Mouse (Mus musculus): ENCODE measurements around the gene Gm11634. TPM values are rescaled to one million over a fixed set of nuclear protein-coding genes. Genes with fewer than 3 reads are reported as not detected.

Gm11634 gene
- total and polyA plus RNA-seq, 3 experiments: not detected

DNA sequence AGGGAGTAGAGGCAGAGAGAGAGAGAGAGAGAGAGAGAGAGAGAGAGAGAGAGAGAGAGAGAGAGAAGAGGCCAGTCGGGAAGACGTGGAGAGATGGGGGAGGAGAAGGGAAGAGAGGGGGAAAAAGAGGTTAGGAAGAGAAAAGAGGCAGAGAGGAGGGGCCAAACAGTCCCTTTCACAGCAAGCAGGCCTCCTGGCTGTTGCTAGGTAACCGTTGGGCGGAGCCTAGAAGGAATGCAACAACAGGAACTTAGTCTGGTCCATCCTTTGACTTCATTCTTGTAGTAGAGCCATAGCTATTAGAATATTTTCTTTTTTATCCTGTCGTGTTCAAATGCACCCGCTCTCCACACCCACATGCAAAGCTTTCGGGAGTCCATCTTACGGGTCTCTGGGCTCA is 18.8 kb upstream of the Gm11634 start:
- TF ChIP-seq MAX (IDR thresholded peaks at IDR 0.05; ENCODE audit: low read length) (no peak), POLR2AphosphoS2 (IDR thresholded peaks at IDR 0.05; ENCODE audit: low read length) (no peak), MEF2A (IDR thresholded peaks at IDR 0.05; ENCODE audit: extremely low read depth, insufficient replicate concordance, low read depth, low read length, poor library complexity, severe bottlenecking) (no peak), USF1 (IDR thresholded peaks at IDR 0.05; ENCODE audit: low read depth, low read length) (no peak), RAD21 (IDR thresholded peaks at IDR 0.05; ENCODE audit: low read depth, low read length) (no peak), TCF12 (IDR thresholded peaks at IDR 0.05; ENCODE audit: low read depth, low read length) (no peak), POLR2A (IDR thresholded peaks at IDR 0.05; ENCODE audit: control insufficient read depth in 1 of 2, insufficient read depth in 1 of 2, low read depth in 1 of 2, low read length in 2 of 2, poor library complexity in 1 of 2) (no peak), SMC3 (IDR thresholded peaks at IDR 0.05; ENCODE audit: low read depth, low read length) (no peak), BHLHE40 (IDR thresholded peaks at IDR 0.05; ENCODE audit: borderline replicate concordance, low read depth, low read length) (no peak), MAZ (IDR thresholded peaks at IDR 0.05; ENCODE audit: low read depth, low read length) (no peak), CHD1 (IDR thresholded peaks at IDR 0.05; ENCODE audit: low read depth, low read length) (no peak), ZKSCAN1 (IDR thresholded peaks at IDR 0.05; ENCODE audit: low read depth, low read length) (no peak), MYB (IDR thresholded peaks at IDR 0.05; ENCODE audit: low read depth, low read length) (no peak), EP300 (IDR thresholded peaks at IDR 0.05; ENCODE audit: low read depth in 1 of 2, low read length in 2 of 2) (no peak)
- H3K4me1 ChIP-seq (ENCODE audit: control insufficient read depth in 1 of 2, insufficient read depth in 2 of 2, low read length in 2 of 2): peaks cover 0 to 10% of the 10 kb centered on the region in 2 experiments; a peak in 2 of 4 replicates
- H3K36me3 ChIP-seq (ENCODE audit: control insufficient read depth in 1 of 2, insufficient read depth in 2 of 2, low read length in 2 of 2): peaks cover 0 to 6% of the 10 kb centered on the region in 2 experiments; a peak in 2 of 4 replicates
- no peak overlapping the region for H3K27ac ChIP-seq (ENCODE audit: control insufficient read depth, low read depth, low read length)
- DNase-seq (ENCODE audit: low read depth, low spot score): peak; percentile 86
- H3K79me2 ChIP-seq (ENCODE audit: control insufficient read depth, insufficient read depth, low read length, poor library complexity): no peaks in the 10 kb centered on the region
- H3K9me3 ChIP-seq (replicated peaks; ENCODE audit: insufficient read depth, low read length): no peaks in the 10 kb centered on the region
- H3K9ac ChIP-seq (ENCODE audit: control insufficient read depth, low read depth, low read length, poor library complexity, severe bottlenecking): no peak overlapping the region
- H3K27me3 ChIP-seq (ENCODE audit: control insufficient read depth in 1 of 2, insufficient read depth in 2 of 2, low read length in 2 of 2): peaks cover 0 to 2% of the 10 kb centered on the region in 2 experiments; a peak in 1 of 4 replicates
- H3K4me3 ChIP-seq (ENCODE audit: control insufficient read depth in 1 of 2, insufficient read depth in 1 of 2, low read depth in 2 of 2, low read length in 2 of 2): no peak overlapping the region

DNA sequence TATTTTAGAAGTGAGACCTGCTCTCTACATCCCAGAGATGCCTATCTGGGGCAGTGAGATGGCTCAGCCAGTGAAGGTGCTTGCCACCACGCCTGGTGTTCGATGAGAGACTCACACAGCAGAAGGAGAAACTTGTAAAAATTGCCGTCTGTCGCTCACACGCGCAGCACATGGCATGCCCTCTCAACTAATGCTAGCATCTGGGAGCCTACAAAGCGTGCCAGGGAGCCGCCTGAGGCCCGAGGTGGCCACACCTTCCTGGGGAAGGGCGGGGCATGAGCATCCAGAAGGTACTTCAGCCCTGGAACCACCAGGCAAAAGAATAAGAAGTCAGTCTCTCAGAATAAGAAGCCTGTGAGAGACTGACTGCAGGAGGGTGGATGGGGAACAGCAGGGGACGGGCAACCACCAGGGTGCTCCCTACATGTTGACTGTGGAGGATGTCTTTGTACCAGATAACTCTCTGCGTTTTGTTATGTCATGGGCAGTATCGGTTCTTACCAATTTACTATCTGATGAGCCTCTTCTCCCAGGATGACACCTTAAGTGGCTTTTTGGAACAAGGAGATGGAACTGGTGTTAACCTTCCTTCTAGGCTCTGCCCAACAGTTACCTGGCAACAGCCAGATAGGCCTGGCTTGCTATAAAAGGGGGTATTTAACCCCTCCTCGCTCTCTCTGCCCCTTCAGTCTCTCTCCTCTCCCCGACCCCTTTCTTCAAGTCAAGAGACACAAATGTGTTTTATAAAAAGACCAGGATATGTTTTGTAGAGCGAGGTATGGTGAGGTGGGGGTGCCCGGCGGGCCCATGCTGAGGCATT is 18.1 kb upstream of the Gm11634 start:
- H3K4me1 ChIP-seq (ENCODE audit: control insufficient read depth in 1 of 2, insufficient read depth in 2 of 2, low read length in 2 of 2): peaks cover 0 to 10% of the 10 kb centered on the region in 2 experiments; a peak in 2 of 4 replicates
- H3K9me3 ChIP-seq (replicated peaks; ENCODE audit: insufficient read depth, low read length): no peaks in the 10 kb centered on the region
- peaks cover 0 to 2% of the 10 kb centered on the region in 2 experiments; a peak in 1 of 4 replicates for H3K27me3 ChIP-seq (ENCODE audit: control insufficient read depth in 1 of 2, insufficient read depth in 2 of 2, low read length in 2 of 2)
- no peak overlapping the region for H3K9ac ChIP-seq (ENCODE audit: control insufficient read depth, low read depth, low read length, poor library complexity, severe bottlenecking)
- no peak for DNase-seq (ENCODE audit: low read depth, low spot score)
- no peak for TF ChIP-seq HCFC1 (IDR thresholded peaks at IDR 0.05; ENCODE audit: low read depth, low read length)
- TF ChIP-seq NELFE (IDR thresholded peaks at IDR 0.05; ENCODE audit: low read depth, low read length): no peak
- no peak for TF ChIP-seq ELF1 (IDR thresholded peaks at IDR 0.05; ENCODE audit: low read depth, low read length)
- TF ChIP-seq TCF12 (IDR thresholded peaks at IDR 0.05; ENCODE audit: low read depth, low read length): no peak
- no peak for TF ChIP-seq E2F4 (IDR thresholded peaks at IDR 0.05; ENCODE audit: borderline replicate concordance, low read depth, low read length)
- TF ChIP-seq ZC3H11A (IDR thresholded peaks at IDR 0.05; ENCODE audit: low read depth, low read length): no peak
- peaks cover 0 to 6% of the 10 kb centered on the region in 2 experiments; a peak in 2 of 4 replicates for H3K36me3 ChIP-seq (ENCODE audit: control insufficient read depth in 1 of 2, insufficient read depth in 2 of 2, low read length in 2 of 2)
- H3K4me3 ChIP-seq (ENCODE audit: control insufficient read depth in 1 of 2, insufficient read depth in 1 of 2, low read depth in 2 of 2, low read length in 2 of 2): no peak overlapping the region
- no peaks in the 10 kb centered on the region for H3K79me2 ChIP-seq (ENCODE audit: control insufficient read depth, insufficient read depth, low read length, poor library complexity)
- H3K27ac ChIP-seq (ENCODE audit: control insufficient read depth, low read depth, low read length): no peak overlapping the region

Data from MEL (cell line).